Mouse (Mus musculus) stomach, embryonic 16.5 days (tissue): ENCODE data around the gene Slc35e4. TPM values are rescaled to one million over a fixed set of nuclear protein-coding genes. Genes with fewer than 3 reads are reported as not detected.
A peak's percentile ranks its signal among the peaks of the same experiment; 100 is the strongest.
"Not testable (repeated sequence)": the region's sequence is repeated elsewhere in the genome, so short reads cannot be mapped to it uniquely, and the experiment has no call there.

Source experiments
- ATAC-seq: fragments of 200-750 bp; cut with Nextera tagmentation; 2 replicates; pipeline ENCODE4 v1.8.0; 2017; ENCODE audit warnings: moderate number of reproducible peaks, moderate TSS enrichment; ENCODE audit not compliant: insufficient read depth, low FRiP score
- H3K27ac ChIP-seq: fragments of 300-500 bp; sonication (generic); 2 replicates; pipeline ENCODE4 v1.5.1; 2014; ENCODE audit warnings: low read length
- H3K27me3 ChIP-seq: fragments of 300-500 bp; sonication (generic); 2 replicates; pipeline ENCODE4 v1.6.1; 2014; ENCODE audit warnings: low read length, control low read depth, mixed read lengths; ENCODE audit not compliant: control insufficient read depth, insufficient read depth
- H3K36me3 ChIP-seq: fragments of 300-500 bp; sonication (generic); 2 replicates; pipeline ENCODE4 v1.6.1; 2014; ENCODE audit warnings: low read length; ENCODE audit not compliant: control insufficient read depth, insufficient read depth
- H3K4me1 ChIP-seq: fragments of 300-500 bp; sonication (generic); 2 replicates; pipeline ENCODE4 v1.6.1; 2014; ENCODE audit warnings: low read length, control low read depth, mixed read lengths; ENCODE audit not compliant: control insufficient read depth, insufficient read depth
- H3K4me2 ChIP-seq: fragments of 300-500 bp; sonication (generic); 2 replicates; pipeline ENCODE4 v1.6.1; 2014; ENCODE audit warnings: low read depth, low read length, mixed read lengths
- H3K4me3 ChIP-seq: fragments of 300-500 bp; sonication (generic); replicated peaks from 2 replicates; pipeline ENCODE4 v1.5.1; 2014; ENCODE audit warnings: mild to moderate bottlenecking, low read length
- H3K9ac ChIP-seq: fragments of 300-500 bp; sonication (generic); 2 replicates; pipeline ENCODE4 v1.6.1; 2014; ENCODE audit warnings: low read length
- H3K9me3 ChIP-seq: fragments of 300-500 bp; sonication (generic); replicated peaks from 2 replicates; pipeline ENCODE4 v1.6.1; 2016; ENCODE audit warnings: low read length, control low read depth; ENCODE audit not compliant: control insufficient read depth
- whole genome bisulfite sequencing: fragments of 180-500 bp; shearing (Covaris S2); extraction: QIAGEN DNeasy Blood & Tissue Kit; methylation state at CpG from one replicate; pipeline ENCODE4 v1.1.7; 2014; 5-methylcytosine and 5-hydroxymethylcytosine counted together
- polyA plus RNA-seq: library from polyadenylated mRNA; unstranded; fragments of >200 nt; fragmentation: Nextera tagmentation; extraction: Ambion mirVana; gene quantifications from 2 replicates; pipeline ENCODE4 v1.2.1, GENCODE M21; 2015

Slc35e4 gene
- polyA plus RNA-seq, 1 experiment from 2014 or later: 6.4 TPM

- no peak for ATAC-seq
- no peak overlapping the region for H3K4me3 ChIP-seq
- no peaks in the 10 kb centered on the region for H3K9me3 ChIP-seq
- H3K36me3 ChIP-seq: peaks cover 3% of the 10 kb centered on the region; the same call in 1 of the 2 replicates
- H3K9ac ChIP-seq: no peak overlapping the region
- no peak overlapping the region for H3K27ac ChIP-seq
- no peaks in the 10 kb centered on the region for H3K27me3 ChIP-seq
- 92% methylated on average over 9 of the region's 9 CpGs for WGBS
- no peak overlapping the region for H3K4me2 ChIP-seq
- H3K4me1 ChIP-seq: no peaks in the 10 kb centered on the region
Measured at GRCm38 (mm10) chr11:3922115-3922514, 7.7 kb upstream of the Slc35e4 start.

- H3K4me3 ChIP-seq: no peak overlapping the region
- no peaks in the 10 kb centered on the region for H3K4me1 ChIP-seq
- no peaks in the 10 kb centered on the region for H3K27me3 ChIP-seq
- no peak overlapping the region for H3K27ac ChIP-seq
- no peaks in the 10 kb centered on the region for H3K9me3 ChIP-seq
- H3K36me3 ChIP-seq: peaks cover 3% of the 10 kb centered on the region; the same call in 1 of the 2 replicates
- ATAC-seq: no peak
- no peak overlapping the region for H3K9ac ChIP-seq
- 37% methylated on average over 8 of the region's 8 CpGs for WGBS
- no peak overlapping the region for H3K4me2 ChIP-seq
Measured at GRCm38 (mm10) chr11:3921281-3921850, 6.9 kb upstream of the Slc35e4 start.

- Histone ChIP-seq H3K4me1 (no peaks in the 10 kb centered on the region), H3K4me3 (no peak overlapping the region), H3K9me3 (no peaks in the 10 kb centered on the region), H3K36me3 (peaks cover 3% of the 10 kb centered on the region; the same call in 1 of the 2 replicates), H3K27me3 (no peaks in the 10 kb centered on the region), H3K4me2 (no peak overlapping the region), H3K27ac (no peak overlapping the region), H3K9ac (no peak overlapping the region)
- ATAC-seq: no peak
- WGBS: 88% methylated on average over 7 of the region's 7 CpGs
Measured at GRCm38 (mm10) chr11:3920476-3920875, 6.0 kb upstream of the Slc35e4 start.

- no peak for ATAC-seq
- no peaks in the 10 kb centered on the region for H3K9me3 ChIP-seq
- no peak overlapping the region for H3K27ac ChIP-seq
- no peak overlapping the region for H3K4me2 ChIP-seq
- H3K9ac ChIP-seq: no peak overlapping the region
- H3K27me3 ChIP-seq: no peaks in the 10 kb centered on the region
- no peaks in the 10 kb centered on the region for H3K4me1 ChIP-seq
- H3K36me3 ChIP-seq: peaks cover 3% of the 10 kb centered on the region; the same call in 1 of the 2 replicates
- 67% methylated on average over 1 of the region's 1 CpGs for WGBS
- H3K4me3 ChIP-seq: no peak overlapping the region
Measured at GRCm38 (mm10) chr11:3918738-3919137, 4.3 kb upstream of the Slc35e4 start.

- H3K4me3 ChIP-seq: peak overlapping the region; percentile 62
- H3K36me3 ChIP-seq: no peaks in the 10 kb centered on the region
- H3K4me1 ChIP-seq: peaks cover 20% of the 10 kb centered on the region
- H3K27me3 ChIP-seq: no peaks in the 10 kb centered on the region
- ATAC-seq: peak; percentile 90
- peak overlapping the region; percentile 93 for H3K4me2 ChIP-seq
- under 1% methylated on average over 65 of the region's 65 CpGs for WGBS
- peak overlapping the region; percentile 73 for H3K27ac ChIP-seq
- no peaks in the 10 kb centered on the region for H3K9me3 ChIP-seq
- H3K9ac ChIP-seq: peak overlapping the region; percentile 73
Measured at GRCm38 (mm10) chr11:3913316-3914108, 952 bp downstream of the Slc35e4 start.

GRCm38 (mm10) chr11:3912875-3913271 is 1.6 kb downstream of the Slc35e4 start:
- H3K4me1 ChIP-seq: peaks cover 20% of the 10 kb centered on the region
- peak; percentile 27; the same call in 1 of the 2 replicates for ATAC-seq
- WGBS: 6% methylated on average over 16 of the region's 16 CpGs

GRCm38 (mm10) chr11:3912100-3912874 is 2.2 kb downstream of the Slc35e4 start:
- WGBS: 23% methylated on average over 19 of the region's 19 CpGs
- H3K36me3 ChIP-seq: no peaks in the 10 kb centered on the region
- peaks cover 20% of the 10 kb centered on the region for H3K4me1 ChIP-seq
- H3K9ac ChIP-seq: peak overlapping the region; percentile 73
- peak overlapping the region; percentile 62 for H3K4me3 ChIP-seq
- ATAC-seq: no peak
- H3K4me2 ChIP-seq: peak overlapping the region; percentile 93
- no peaks in the 10 kb centered on the region for H3K27me3 ChIP-seq
- H3K27ac ChIP-seq: no peak overlapping the region
- no peaks in the 10 kb centered on the region for H3K9me3 ChIP-seq

More at GRCm38 (mm10) chr11:3912875-3913271, 1.6 kb downstream of the Slc35e4 start:
- Histone ChIP-seq H3K36me3 (no peaks in the 10 kb centered on the region), H3K27ac (no peak overlapping the region), H3K4me3 (peak overlapping the region; percentile 62), H3K27me3 (no peaks in the 10 kb centered on the region), H3K9ac (peak overlapping the region; percentile 73), H3K9me3 (no peaks in the 10 kb centered on the region), H3K4me2 (peak overlapping the region; percentile 93)

GRCm38 (mm10) chr11:3911440-3911839 is 3.0 kb downstream of the Slc35e4 start:
- H3K27me3 ChIP-seq, H3K36me3 ChIP-seq, H3K9ac ChIP-seq, ATAC-seq, H3K9me3 ChIP-seq, H3K27ac ChIP-seq: not testable (repeated sequence)
- Histone ChIP-seq H3K4me2 (peak overlapping the region; percentile 22), H3K4me3 (0 out of 2 replicates have a peak overlapping the region, but pooled peaks have one; percentile 3), H3K4me1 (peaks cover 20% of the 10 kb centered on the region)
- WGBS: 87% methylated on average over 6 of the region's 6 CpGs
